Mouse (Mus musculus) cerebellum, adult 2 months (tissue): Measurements from ENCODE around the gene Camk1.

ENCODE experiments used
- CTCF ChIP-seq: fragments of 200-500 bp; IDR thresholded peaks from 2 replicates; pipeline ENCODE4 v1.5.1; 2011; ENCODE audit warnings: low read depth, mild to moderate bottlenecking, control low read depth, low read length, moderate library complexity, borderline replicate concordance; ENCODE audit not compliant: insufficient read depth
- POLR2A ChIP-seq: fragments of 200-500 bp; IDR thresholded peaks from 2 replicates; pipeline ENCODE4 v1.6.1; 2011; ENCODE audit warnings: low read length, control low read depth, borderline replicate concordance; ENCODE audit not compliant: insufficient read depth

GRCm38 (mm10) chr6:113367574-113367973 lies 23.8 kb upstream of the Camk1 start:
- TF ChIP-seq CTCF (no peak), POLR2A (no peak)
